In the genomic region with DNA sequence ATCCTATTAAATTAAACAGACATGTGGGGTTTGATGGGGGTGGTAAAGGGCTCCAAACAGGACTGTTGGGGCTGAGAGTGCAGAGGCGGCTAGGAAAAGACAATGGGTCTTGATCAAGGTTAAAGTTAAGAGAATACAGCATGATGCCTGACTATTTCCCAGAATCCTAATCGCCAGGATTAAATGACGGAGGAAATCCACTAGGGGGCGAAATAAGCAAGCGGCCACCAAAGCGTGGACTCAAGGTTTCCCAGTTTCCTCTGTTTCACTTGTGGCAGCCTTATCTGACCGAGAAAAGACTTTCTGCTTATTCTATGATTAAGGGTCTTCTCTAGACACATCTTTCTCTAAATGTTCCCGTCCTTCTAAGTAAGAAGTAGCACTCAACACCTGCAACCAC, we compare ENCODE assay signal across 9 mouse cellular contexts. TPM values are rescaled to one million over a fixed set of nuclear protein-coding genes. Genes with fewer than 3 reads are reported as not detected.
DNase-seq lines count a peak whose midpoint lies in the region; ATAC-seq and TF ChIP-seq lines count a peak whose summit lies in the region.
"Had no signal": no experiment of that assay in that cellular context is flagged by ENCODE, and none has a peak within 500 bp of the region (broad histone marks: within the 10 kb centered on the region; RNA-seq: fewer than 3 reads in every experiment).

No protein-coding gene starts in this region.

- DNase-seq in hindbrain, embryonic 14.5 days (ENCODE audit: low spot score): peak; percentile 44
- DNase-seq in c-Kit-positive CD71-negative TER-119-negative erythroid progenitor cells, embryonic 14.5 days (ENCODE audit: low read depth): peak; percentile 7
- peak; percentile 24 for DNase-seq in kidney, postnatal 14 days
- DNase-seq in layer of hippocampus, postnatal 36 days: no peak
- DNase-seq in left cerebral cortex, postnatal 25 days (ENCODE audit: low spot score in 2 of 2): no peak
- no peak for DNase-seq in spleen, postnatal 10 days (ENCODE audit: low spot score in 2 of 2)

- no peaks in the 10 kb centered on the region for H3K4me1 ChIP-seq in hindbrain, embryonic 14.5 days (replicated peaks; ENCODE audit: control insufficient read depth, insufficient read depth, low read length)
- H3K4me1 ChIP-seq in hindbrain, embryonic 13.5 days (replicated peaks): no peaks in the 10 kb centered on the region
- H3K4me1 ChIP-seq in ES-Bruce4 (ENCODE audit: control insufficient read depth, insufficient read depth, low read length): no peaks in the 10 kb centered on the region

- no peak for TF ChIP-seq POLR2A in ES-Bruce4 (IDR thresholded peaks at IDR 0.05; ENCODE audit: insufficient read depth, low read length)

- H3K27ac ChIP-seq in hindbrain, embryonic 14.5 days: no peak overlapping the region
- H3K27ac ChIP-seq in hindbrain, embryonic 13.5 days: no peak overlapping the region
- H3K27ac ChIP-seq in ES-Bruce4 (ENCODE audit: insufficient read depth, low read length): no peak overlapping the region

- no peaks in the 10 kb centered on the region for H3K36me3 ChIP-seq in hindbrain, embryonic 14.5 days (replicated peaks; ENCODE audit: control insufficient read depth, insufficient read depth)
- no peaks in the 10 kb centered on the region for H3K36me3 ChIP-seq in hindbrain, embryonic 13.5 days
- H3K36me3 ChIP-seq in ES-Bruce4 (ENCODE audit: control insufficient read depth, insufficient read depth, low read length, poor library complexity, severe bottlenecking): no peaks in the 10 kb centered on the region

- ATAC-seq in hindbrain, embryonic 14.5 days (ENCODE audit: low FRiP score): no peak
- ATAC-seq in hindbrain, embryonic 13.5 days (ENCODE audit: low FRiP score): no peak

- no peak overlapping the region for H3K9ac ChIP-seq in hindbrain, embryonic 14.5 days
- H3K9ac ChIP-seq in hindbrain, embryonic 13.5 days: no peak overlapping the region
- no peak overlapping the region for H3K9ac ChIP-seq in ES-Bruce4 (ENCODE audit: low read depth, poor library complexity, severe bottlenecking)

- WGBS in hindbrain, embryonic 14.5 days: 35% methylated on average over 8 of the region's 8 CpGs
- 32% methylated on average over 8 of the region's 8 CpGs for WGBS in hindbrain, embryonic 13.5 days

- no peak overlapping the region for H3K4me2 ChIP-seq in hindbrain, embryonic 14.5 days (replicated peaks)
- no peak overlapping the region for H3K4me2 ChIP-seq in hindbrain, embryonic 13.5 days

- no peak for TF ChIP-seq EP300 in ES-Bruce4 (IDR thresholded peaks at IDR 0.05; ENCODE audit: insufficient read depth, low read depth, low read length)

- intact Hi-C loops in left cerebral cortex, postnatal 25 days (cut with DNase I): no loop called here

- TF ChIP-seq CTCF in ES-Bruce4 (IDR thresholded peaks at IDR 0.05; ENCODE audit: low read depth, low read length): peak; percentile 40

- no peaks in the 10 kb centered on the region for H3K9me3 ChIP-seq in hindbrain, embryonic 14.5 days (ENCODE audit: control insufficient read depth, low read length)
- H3K9me3 ChIP-seq in hindbrain, embryonic 13.5 days: no peaks in the 10 kb centered on the region
- H3K9me3 ChIP-seq in ES-Bruce4 (replicated peaks; ENCODE audit: control insufficient read depth, insufficient read depth, low read length, poor library complexity, severe bottlenecking): no peaks in the 10 kb centered on the region

- no peaks in the 10 kb centered on the region for H3K27me3 ChIP-seq in hindbrain, embryonic 14.5 days (ENCODE audit: control insufficient read depth, insufficient read depth, low read length)
- 0 out of 2 replicates have a peak, but pooled peaks cover 7% of the 10 kb centered on the region for H3K27me3 ChIP-seq in hindbrain, embryonic 13.5 days
- H3K27me3 ChIP-seq in ES-Bruce4 (ENCODE audit: control insufficient read depth, insufficient read depth, low read length, poor library complexity, severe bottlenecking): no peaks in the 10 kb centered on the region

- no peak overlapping the region for H3K4me3 ChIP-seq in hindbrain, embryonic 14.5 days (replicated peaks; ENCODE audit: low read length)
- no peak overlapping the region for H3K4me3 ChIP-seq in hindbrain, embryonic 13.5 days
- no peak overlapping the region for H3K4me3 ChIP-seq in ES-Bruce4 (ENCODE audit: low read depth, low read length)

RNA-seq across cellular contexts. Expression of a gene that starts 31.2 kb away (rescaled TPM):
- polyA plus RNA-seq in hindbrain, embryonic 14.5 days (2014; fragmentation: Nextera tagmentation; extraction: Ambion mirVana): 3.4 and 3.6 TPM in 2 replicates
- 1.00 and 1.3 TPM in 2 replicates for polyA plus RNA-seq in hindbrain, embryonic 13.5 days (2015; fragmentation: Nextera tagmentation; extraction: Ambion mirVana)
- polyA plus RNA-seq in ES-Bruce4 (2011; ENCODE audit: insufficient read depth, insufficient read length, low read depth, missing spikeins): 0.29 TPM in 1 of 2 replicates, not detected in the other
- 10 to 100 TPM; 42.4 to 45.3 TPM for total RNA-seq in layer of hippocampus, postnatal 36 days (2021)
- total RNA-seq in left cerebral cortex, postnatal 25 days (2021): 10 to 100 TPM; 33.8 to 36.3 TPM
- total RNA-seq: common myeloid progenitor, adult 5-6 weeks had no signal

Comparison
In these comparisons a context has a peak if more than half of its experiments do, and no peak if none do; other contexts are left out.
1. DNase-seq: peak in hindbrain, embryonic 14.5 days (single experiment), c-Kit-positive CD71-negative TER-119-negative erythroid progenitor cells, embryonic 14.5 days (single experiment) and kidney, postnatal 14 days (single experiment); none in layer of hippocampus, postnatal 36 days (0 of 2), left cerebral cortex, postnatal 25 days (0 of 2) and spleen, postnatal 10 days (0 of 2).